Comparison of ENCODE assay signal across 21 mouse cellular contexts in genomic region chr1:129712706-129713105, GRCm38 (mm10).
A peak's percentile ranks its signal among the peaks of the same experiment; 100 is the strongest.
DNase-seq lines count a peak whose midpoint lies in the region; ATAC-seq and TF ChIP-seq lines count a peak whose summit lies in the region.
"Had no signal": no experiment of that assay in that cellular context is flagged by ENCODE, and none has a peak within 500 bp of the region (broad histone marks: within the 10 kb centered on the region; RNA-seq: fewer than 3 reads in every experiment).

No protein-coding gene starts in this region.

- TF ChIP-seq CTCF in midbrain, postnatal 0 days (IDR thresholded peaks at IDR 0.05): no peak
- no peak for TF ChIP-seq CTCF in gastrocnemius, adult 2 months (IDR thresholded peaks at IDR 0.05)

- no peaks in the 10 kb centered on the region for H3K27me3 ChIP-seq in midbrain, postnatal 0 days (ENCODE audit: insufficient read depth, low read length)
- H3K27me3 ChIP-seq in midbrain, embryonic 13.5 days: no peaks in the 10 kb centered on the region
- H3K27me3 ChIP-seq in neural tube, embryonic 15.5 days (replicated peaks): no peaks in the 10 kb centered on the region
- H3K27me3 ChIP-seq: embryonic facial prominence, embryonic 13.5 days; liver, embryonic 12.5 days; lung, embryonic 15.5 days; midbrain, embryonic 12.5 days had no signal

- H3K4me3 ChIP-seq in midbrain, postnatal 0 days (ENCODE audit: low read depth, low read length): no peak overlapping the region
- no peak overlapping the region for H3K4me3 ChIP-seq in midbrain, embryonic 13.5 days (replicated peaks)
- no peak overlapping the region for H3K4me3 ChIP-seq in gastrocnemius, adult 2 months
- no peak overlapping the region for H3K4me3 ChIP-seq in neural tube, embryonic 15.5 days (replicated peaks)
- H3K4me3 ChIP-seq: embryonic facial prominence, embryonic 13.5 days; hindbrain, embryonic 10.5 days; liver, embryonic 12.5 days; lung, embryonic 15.5 days; midbrain, embryonic 12.5 days; myocyte had no signal

- no peak overlapping the region for H3K9ac ChIP-seq in midbrain, postnatal 0 days (replicated peaks; ENCODE audit: low read length, poor library complexity, severe bottlenecking)
- H3K9ac ChIP-seq in midbrain, embryonic 13.5 days (replicated peaks): no peak overlapping the region
- no peak overlapping the region for H3K9ac ChIP-seq in neural tube, embryonic 15.5 days (replicated peaks)
- H3K9ac ChIP-seq: embryonic facial prominence, embryonic 13.5 days; liver, embryonic 12.5 days; lung, embryonic 15.5 days; midbrain, embryonic 12.5 days had no signal

- 92% methylated on average over 3 of the region's 3 CpGs for WGBS in midbrain, postnatal 0 days
- 96% methylated on average over 3 of the region's 3 CpGs for WGBS in midbrain, embryonic 13.5 days
- 90% methylated on average over 3 of the region's 3 CpGs for WGBS in neural tube, embryonic 15.5 days

- H3K4me1 ChIP-seq in midbrain, postnatal 0 days (ENCODE audit: insufficient read depth, low read length): no peaks in the 10 kb centered on the region
- no peaks in the 10 kb centered on the region for H3K4me1 ChIP-seq in midbrain, embryonic 13.5 days (replicated peaks)
- no peaks in the 10 kb centered on the region for H3K4me1 ChIP-seq in neural tube, embryonic 15.5 days
- H3K4me1 ChIP-seq: embryonic facial prominence, embryonic 13.5 days; hindbrain, embryonic 10.5 days; liver, embryonic 12.5 days; lung, embryonic 15.5 days; midbrain, embryonic 12.5 days had no signal

- H3K27ac ChIP-seq in midbrain, postnatal 0 days (ENCODE audit: low read depth, low read length): no peak overlapping the region
- no peak overlapping the region for H3K27ac ChIP-seq in midbrain, embryonic 13.5 days
- H3K27ac ChIP-seq in gastrocnemius, adult 2 months: no peak overlapping the region
- no peak overlapping the region for H3K27ac ChIP-seq in neural tube, embryonic 15.5 days (replicated peaks)
- H3K27ac ChIP-seq: embryonic facial prominence, embryonic 13.5 days; hindbrain, embryonic 10.5 days; liver, embryonic 12.5 days; lung, embryonic 15.5 days; midbrain, embryonic 12.5 days; stomach, postnatal 0 days had no signal

- no peak for ATAC-seq in midbrain, postnatal 0 days (ENCODE audit: low FRiP score)
- no peak for ATAC-seq in midbrain, embryonic 13.5 days
- ATAC-seq in neural tube, embryonic 15.5 days (ENCODE audit: low FRiP score): no peak
- ATAC-seq: CD4-positive, CD25-positive, alpha-beta regulatory T cell, adult 4 months; liver, embryonic 12.5 days had no signal

- no peaks in the 10 kb centered on the region for H3K36me3 ChIP-seq in midbrain, postnatal 0 days (ENCODE audit: insufficient read depth, low read length)
- H3K36me3 ChIP-seq in midbrain, embryonic 13.5 days: no peaks in the 10 kb centered on the region
- H3K36me3 ChIP-seq in neural tube, embryonic 15.5 days: no peaks in the 10 kb centered on the region
- H3K36me3 ChIP-seq: embryonic facial prominence, embryonic 13.5 days; G1E; hindbrain, embryonic 10.5 days; liver, embryonic 12.5 days; lung, embryonic 15.5 days; midbrain, embryonic 12.5 days had no signal

- peak; percentile 57 for DNase-seq in cerebellum, postnatal 10 days
- DNase-seq in cerebellum, postnatal 36 days: no peak
- DNase-seq in midbrain, postnatal 0 days (ENCODE audit: low spot score): peak; percentile 5
- DNase-seq in right cerebral cortex, adult 18-20 months: peak; percentile 45
- DNase-seq in gastrocnemius, adult 2 months: no peak
- DNase-seq in kidney, postnatal 4 days: no peak
- DNase-seq: cerebellum, adult 2 months; heart, adult 11 months; retina, postnatal 1 day; thymus, postnatal 14 days had no signal

- no peak overlapping the region for H3K4me2 ChIP-seq in midbrain, postnatal 0 days (ENCODE audit: low read depth, low read length, poor library complexity, severe bottlenecking)
- H3K4me2 ChIP-seq in midbrain, embryonic 13.5 days (replicated peaks): no peak overlapping the region
- H3K4me2 ChIP-seq in neural tube, embryonic 15.5 days: no peak overlapping the region
- H3K4me2 ChIP-seq: embryonic facial prominence, embryonic 13.5 days; liver, embryonic 12.5 days; lung, embryonic 15.5 days; midbrain, embryonic 12.5 days had no signal

- intact Hi-C loops in gastrocnemius, adult 2 months (cut with DNase I): no loop called here

- no peaks in the 10 kb centered on the region for H3K9me3 ChIP-seq in midbrain, postnatal 0 days (ENCODE audit: low read length)
- no peaks in the 10 kb centered on the region for H3K9me3 ChIP-seq in midbrain, embryonic 13.5 days
- no peaks in the 10 kb centered on the region for H3K9me3 ChIP-seq in neural tube, embryonic 15.5 days (replicated peaks)
- H3K9me3 ChIP-seq: embryonic facial prominence, embryonic 13.5 days; G1E; hindbrain, embryonic 10.5 days; liver, embryonic 12.5 days; lung, embryonic 15.5 days; midbrain, embryonic 12.5 days had no signal

Comparison
In these comparisons a context has a peak if more than half of its experiments do, and no peak if none do; other contexts are left out.
1. DNase-seq: peak in cerebellum, postnatal 10 days (2 of 2), midbrain, postnatal 0 days (single experiment) and right cerebral cortex, adult 18-20 months (single experiment); none in cerebellum, postnatal 36 days (0 of 2), gastrocnemius, adult 2 months (single experiment) and kidney, postnatal 4 days (0 of 2).